Mouse (Mus musculus) spleen, adult 18-20 months (tissue): ENCODE measurements at regions not wholly inside any gene's neighbourhood (a gene's known extent, or its start where the extent isn't known, plus 50 kb on each side); places are given as distances from the start of the nearest gene placed in this dataset.

Experiments
- DNase-seq, 2 experiments: peaks; one replicate each; pipeline ENCODE4 v3.0.0; 2022; ENCODE audit warnings: mixed read lengths in 2 of 2

GRCm38 (mm10) chr14:103929155-103929729 lies 85.0 kb upstream of the Ednrb start:
- no peak for DNase-seq

- no peak for DNase-seq
Measured at GRCm38 (mm10) chr14:103920169-103920568, 76.0 kb upstream of the Ednrb start.

- no peak for DNase-seq
Measured at GRCm38 (mm10) chr14:103919380-103919779, 75.2 kb upstream of the Ednrb start.

GRCm38 (mm10) chr14:103913453-103913852 lies 69.3 kb upstream of the Ednrb start:
- DNase-seq = no peak

GRCm38 (mm10) chr14:103911707-103912106 lies 67.5 kb upstream of the Ednrb start:
- DNase-seq = no peak

GRCm38 (mm10) chr14:103911280-103911679 lies 67.1 kb upstream of the Ednrb start:
- DNase-seq = no peak

GRCm38 (mm10) chr14:103906417-103907070 lies 62.3 kb upstream of the Ednrb start:
- DNase-seq = no peak

- DNase-seq = no peak
Measured at GRCm38 (mm10) chr14:103900817-103901216, 56.6 kb upstream of the Ednrb start.

- no peak for DNase-seq
Measured at GRCm38 (mm10) chr14:103899111-103899814, 55.1 kb upstream of the Ednrb start.

- no peak for DNase-seq
Measured at GRCm38 (mm10) chr14:103898689-103899088, 54.5 kb upstream of the Ednrb start.

- no peak for DNase-seq
Measured at GRCm38 (mm10) chr14:103895261-103895660, 51.1 kb upstream of the Ednrb start.
